Mouse (Mus musculus) hindbrain, embryonic 10.5 days (tissue): ENCODE results near the gene Mtch1. TPM values are rescaled to one million over a fixed set of nuclear protein-coding genes. Genes with fewer than 3 reads are reported as not detected.
A peak's percentile ranks its signal among the peaks of the same experiment; 100 is the strongest.

ENCODE experiments used
- DNase-seq: peaks from one replicate; pipeline ENCODE4 v3.0.0-alpha.2; 2017; ENCODE audit warnings: low spot score
- H3K27ac ChIP-seq: fragments of 300-500 bp; sonication (generic); 2 replicates; pipeline ENCODE4 v1.5.1; 2016; ENCODE audit warnings: mild to moderate bottlenecking, moderate library complexity
- H3K27me3 ChIP-seq: fragments of 300-500 bp; sonication (generic); 2 replicates; pipeline ENCODE4 v1.6.1; 2016; ENCODE audit warnings: mild to moderate bottlenecking; ENCODE audit not compliant: poor library complexity, insufficient read depth, severe bottlenecking
- H3K36me3 ChIP-seq: fragments of 300-500 bp; sonication (generic); 2 replicates; pipeline ENCODE4 v1.6.1; 2016; ENCODE audit warnings: mild to moderate bottlenecking, moderate library complexity
- H3K4me1 ChIP-seq: fragments of 300-500 bp; sonication (generic); replicated peaks from 2 replicates; pipeline ENCODE4 v1.6.1; 2016; ENCODE audit warnings: mild to moderate bottlenecking
- H3K4me3 ChIP-seq: fragments of 300-500 bp; sonication (generic); 2 replicates; pipeline ENCODE4 v1.5.1; 2016; ENCODE audit warnings: mild to moderate bottlenecking, moderate library complexity
- H3K9me3 ChIP-seq: fragments of 300-500 bp; sonication (generic); 2 replicates; pipeline ENCODE4 v1.6.1; 2016; ENCODE audit warnings: mild to moderate bottlenecking, moderate library complexity
- WGBS: fragments of 180-500 bp; shearing (Covaris S2); methylation state at CpG from one replicate; pipeline ENCODE4 v1.1.7; 2016; 5-methylcytosine and 5-hydroxymethylcytosine counted together
- polyA plus RNA-seq: library from polyadenylated mRNA; unstranded; fragments of >200 nt; fragmentation: Nextera tagmentation; extraction: Ambion mirVana; gene quantifications from 2 replicates; pipeline ENCODE4 v1.2.1, GENCODE M21; 2016

Gene Mtch1
- polyA plus RNA-seq, 1 experiment from 2014 or later, result 391 TPM

GRCm38 (mm10) chr17:29305058-29305806 is 42.5 kb downstream of the Mtch1 start:
- no peaks in the 10 kb centered on the region for H3K9me3 ChIP-seq
- H3K4me1 ChIP-seq, result peaks cover 47% of the 10 kb centered on the region
- H3K4me3 ChIP-seq, result no peak overlapping the region
- peaks cover 22% of the 10 kb centered on the region for H3K36me3 ChIP-seq
- 24% methylated on average over 15 of the region's 15 CpGs for WGBS
- DNase-seq, result peak; percentile 60
- peak overlapping the region; percentile 54; the same call in 1 of the 2 replicates for H3K27ac ChIP-seq
- no peaks in the 10 kb centered on the region for H3K27me3 ChIP-seq

GRCm38 (mm10) chr17:29304376-29305057 is 43.2 kb downstream of the Mtch1 start:
- 64% methylated on average over 13 of the region's 13 CpGs for WGBS
- DNase-seq, result no peak
- Histone ChIP-seq H3K36me3 (peaks cover 29% of the 10 kb centered on the region), H3K27me3 (no peaks in the 10 kb centered on the region), H3K4me3 (no peak overlapping the region), H3K4me1 (peaks cover 43% of the 10 kb centered on the region), H3K27ac (no peak overlapping the region; the same call in 1 of the 2 replicates), H3K9me3 (no peaks in the 10 kb centered on the region)

- H3K27ac ChIP-seq, result peak overlapping the region; percentile 81
Measured at GRCm38 (mm10) chr17:29303856-29304255, 43.9 kb downstream of the Mtch1 start.

GRCm38 (mm10) chr17:29303087-29303486 is 44.6 kb downstream of the Mtch1 start:
- WGBS, result 55% methylated on average over 3 of the region's 3 CpGs
- DNase-seq, result no peak
- Histone ChIP-seq H3K27me3 (no peaks in the 10 kb centered on the region), H3K4me1 (peaks cover 40% of the 10 kb centered on the region), H3K27ac (peak overlapping the region; percentile 81), H3K4me3 (0 out of 2 replicates have a peak overlapping the region, but pooled peaks have one; percentile 6), H3K9me3 (no peaks in the 10 kb centered on the region), H3K36me3 (peaks cover 42% of the 10 kb centered on the region)

More at GRCm38 (mm10) chr17:29303856-29304255, 43.9 kb downstream of the Mtch1 start:
- Histone ChIP-seq H3K4me1 (peaks cover 40% of the 10 kb centered on the region), H3K9me3 (no peaks in the 10 kb centered on the region), H3K27me3 (no peaks in the 10 kb centered on the region), H3K36me3 (peaks cover 36% of the 10 kb centered on the region), H3K4me3 (no peak overlapping the region)
- DNase-seq, result no peak
- 69% methylated on average over 3 of the region's 3 CpGs for WGBS

GRCm38 (mm10) chr17:29302149-29302548 is 45.6 kb downstream of the Mtch1 start:
- DNase-seq, result no peak

GRCm38 (mm10) chr17:29301421-29301820 is 46.3 kb downstream of the Mtch1 start:
- H3K4me1 ChIP-seq, result peaks cover 44% of the 10 kb centered on the region
- H3K9me3 ChIP-seq, result no peaks in the 10 kb centered on the region
- H3K4me3 ChIP-seq, result no peak overlapping the region
- 94% methylated on average over 6 of the region's 6 CpGs for WGBS
- H3K27ac ChIP-seq, result no peak overlapping the region
- no peaks in the 10 kb centered on the region for H3K27me3 ChIP-seq
- H3K36me3 ChIP-seq, result peaks cover 59% of the 10 kb centered on the region
- DNase-seq, result no peak

More at GRCm38 (mm10) chr17:29302149-29302548, 45.6 kb downstream of the Mtch1 start:
- 78% methylated on average over 5 of the region's 5 CpGs for WGBS
- Histone ChIP-seq H3K36me3 (peaks cover 52% of the 10 kb centered on the region), H3K4me1 (peaks cover 44% of the 10 kb centered on the region), H3K4me3 (no peak overlapping the region), H3K9me3 (no peaks in the 10 kb centered on the region), H3K27me3 (no peaks in the 10 kb centered on the region), H3K27ac (no peak overlapping the region)

- Histone ChIP-seq H3K4me3 (no peak overlapping the region), H3K36me3 (peaks cover 64% of the 10 kb centered on the region), H3K9me3 (no peaks in the 10 kb centered on the region), H3K27ac (no peak overlapping the region), H3K27me3 (no peaks in the 10 kb centered on the region), H3K4me1 (peaks cover 40% of the 10 kb centered on the region)
- DNase-seq, result no peak
- WGBS, result 94% methylated on average over 7 of the region's 7 CpGs
Measured at GRCm38 (mm10) chr17:29300926-29301325, 46.8 kb downstream of the Mtch1 start.

GRCm38 (mm10) chr17:29299282-29299681 is 48.5 kb downstream of the Mtch1 start:
- DNase-seq, result no peak
- Histone ChIP-seq H3K4me1 (peaks cover 28% of the 10 kb centered on the region), H3K27me3 (no peaks in the 10 kb centered on the region), H3K27ac (no peak overlapping the region), H3K9me3 (no peaks in the 10 kb centered on the region), H3K4me3 (no peak overlapping the region), H3K36me3 (peaks cover 80% of the 10 kb centered on the region)
- WGBS, result 90% methylated on average over 4 of the region's 4 CpGs

- Histone ChIP-seq H3K27ac (0 out of 2 replicates have a peak overlapping the region, but pooled peaks have one; percentile 16), H3K9me3 (no peaks in the 10 kb centered on the region), H3K4me3 (no peak overlapping the region), H3K36me3 (peaks cover 92% of the 10 kb centered on the region), H3K27me3 (no peaks in the 10 kb centered on the region), H3K4me1 (peaks cover 14% of the 10 kb centered on the region)
- no peak for DNase-seq
- 88% methylated on average over 6 of the region's 6 CpGs for WGBS
Measured at GRCm38 (mm10) chr17:29297813-29298212, 49.9 kb downstream of the Mtch1 start.

- no peak overlapping the region for H3K4me3 ChIP-seq
- no peaks in the 10 kb centered on the region for H3K9me3 ChIP-seq
- H3K27ac ChIP-seq, result no peak overlapping the region
- 78% methylated on average over 10 of the region's 10 CpGs for WGBS
- peaks cover 12% of the 10 kb centered on the region for H3K4me1 ChIP-seq
- H3K27me3 ChIP-seq, result no peaks in the 10 kb centered on the region
- H3K36me3 ChIP-seq, result peaks cover 91% of the 10 kb centered on the region
- DNase-seq, result no peak
Measured at GRCm38 (mm10) chr17:29297321-29297720, 50.4 kb downstream of the Mtch1 start.

- Histone ChIP-seq H3K4me1 (peaks cover 9% of the 10 kb centered on the region), H3K36me3 (peaks cover 83% of the 10 kb centered on the region), H3K27me3 (no peaks in the 10 kb centered on the region), H3K4me3 (no peak overlapping the region), H3K27ac (no peak overlapping the region), H3K9me3 (no peaks in the 10 kb centered on the region)
- no peak for DNase-seq
- WGBS, result 72% methylated on average over 5 of the region's 5 CpGs
Measured at GRCm38 (mm10) chr17:29295835-29296234, 51.9 kb downstream of the Mtch1 start.

- Histone ChIP-seq H3K4me1 (peaks cover 9% of the 10 kb centered on the region), H3K9me3 (no peaks in the 10 kb centered on the region), H3K27ac (no peak overlapping the region; the same call in 1 of the 2 replicates), H3K36me3 (peaks cover 69% of the 10 kb centered on the region), H3K27me3 (no peaks in the 10 kb centered on the region), H3K4me3 (no peak overlapping the region)
- DNase-seq, result no peak
- WGBS, result 84% methylated on average over 9 of the region's 9 CpGs
Measured at GRCm38 (mm10) chr17:29293807-29294605, 53.7 kb downstream of the Mtch1 start.
